Comparison of ENCODE assay signal across 12 mouse cellular contexts in the genomic region with DNA sequence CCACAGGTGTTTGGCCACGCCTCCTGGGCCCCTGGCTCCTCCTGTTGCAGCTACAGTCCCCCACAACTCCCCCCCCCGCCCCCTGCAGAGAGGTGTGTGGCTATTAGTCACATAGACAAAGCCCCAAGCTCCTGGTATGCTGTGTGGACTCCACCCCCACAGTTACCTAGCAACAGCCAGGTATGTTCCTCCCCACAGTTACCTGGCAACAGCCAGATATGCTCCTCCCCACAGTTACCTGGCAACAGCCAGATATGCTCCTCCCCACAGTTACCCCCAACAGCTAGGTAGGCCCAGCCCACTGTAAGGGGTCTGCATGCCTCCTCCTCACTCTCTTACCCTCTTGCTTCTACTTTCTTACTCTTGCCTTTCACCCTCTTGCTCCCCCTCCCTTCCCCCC. TPM values are rescaled to one million over a fixed set of nuclear protein-coding genes. Genes with fewer than 3 reads are reported as not detected.
DNase-seq lines count a peak whose midpoint lies in the region; ATAC-seq lines count a peak whose summit lies in the region.
"Had no signal": no experiment of that assay in that cellular context is flagged by ENCODE, and none has a peak within 500 bp of the region (broad histone marks: within the 10 kb centered on the region; RNA-seq: fewer than 3 reads in every experiment).

No protein-coding gene starts in this region.

- ATAC-seq in neural tube, embryonic 11.5 days (ENCODE audit: insufficient read depth, low FRiP score, low TSS enrichment) = no peak
- peak; percentile 66; the same call in 1 of the 2 replicates for ATAC-seq in embryonic facial prominence, embryonic 14.5 days (ENCODE audit: low read depth)
- ATAC-seq in limb, embryonic 11.5 days (ENCODE audit: insufficient number of reproducible peaks, low FRiP score, low TSS enrichment, low read depth) = 0 out of 2 replicates have a peak, but pooled peaks have one; percentile 21

- H3K9me3 ChIP-seq in neural tube, embryonic 11.5 days (ENCODE audit: control insufficient read depth, low read length) = no peaks in the 10 kb centered on the region
- no peaks in the 10 kb centered on the region for H3K9me3 ChIP-seq in embryonic facial prominence, embryonic 14.5 days (ENCODE audit: control insufficient read depth, low read length)
- no peaks in the 10 kb centered on the region for H3K9me3 ChIP-seq in limb, embryonic 11.5 days (ENCODE audit: control insufficient read depth, low read length)
- H3K9me3 ChIP-seq: G1E; liver, embryonic 13.5 days had no signal

- no peaks in the 10 kb centered on the region for H3K27me3 ChIP-seq in neural tube, embryonic 11.5 days (ENCODE audit: control insufficient read depth, insufficient read depth, low read length)
- no peaks in the 10 kb centered on the region for H3K27me3 ChIP-seq in embryonic facial prominence, embryonic 14.5 days (replicated peaks; ENCODE audit: control insufficient read depth, insufficient read depth, low read length)
- H3K27me3 ChIP-seq in limb, embryonic 11.5 days (ENCODE audit: control insufficient read depth, insufficient read depth, low read length) = no peaks in the 10 kb centered on the region
- H3K27me3 ChIP-seq: liver, embryonic 13.5 days had no signal

- H3K27ac ChIP-seq in neural tube, embryonic 11.5 days (ENCODE audit: low read depth, low read length) = no peak overlapping the region
- H3K27ac ChIP-seq in embryonic facial prominence, embryonic 14.5 days (replicated peaks; ENCODE audit: low read depth, low read length) = no peak overlapping the region
- H3K27ac ChIP-seq in limb, embryonic 11.5 days (replicated peaks; ENCODE audit: low read depth, low read length) = no peak overlapping the region
- H3K27ac ChIP-seq: gastrocnemius, adult 2 months; liver, embryonic 13.5 days had no signal

- H3K4me1 ChIP-seq in neural tube, embryonic 11.5 days (ENCODE audit: control insufficient read depth, insufficient read depth, low read length) = no peaks in the 10 kb centered on the region
- H3K4me1 ChIP-seq in embryonic facial prominence, embryonic 14.5 days (ENCODE audit: control insufficient read depth, insufficient read depth, low read length) = no peaks in the 10 kb centered on the region
- H3K4me1 ChIP-seq in limb, embryonic 11.5 days (ENCODE audit: control insufficient read depth, insufficient read depth, low read length) = no peaks in the 10 kb centered on the region
- H3K4me1 ChIP-seq: liver, embryonic 13.5 days had no signal

- H3K4me3 ChIP-seq in neural tube, embryonic 11.5 days (ENCODE audit: low read depth, low read length) = no peak overlapping the region
- no peak overlapping the region for H3K4me3 ChIP-seq in embryonic facial prominence, embryonic 14.5 days (ENCODE audit: low read depth, low read length)
- no peak overlapping the region for H3K4me3 ChIP-seq in limb, embryonic 11.5 days (ENCODE audit: low read depth, low read length)
- H3K4me3 ChIP-seq: gastrocnemius, adult 2 months; liver, embryonic 13.5 days had no signal

- peak; percentile 33 for DNase-seq in neural tube, embryonic 11.5 days (ENCODE audit: low spot score)
- no peak for DNase-seq in neural tube, embryonic 10.5 days (ENCODE audit: extremely low spot score, low spot score)
- DNase-seq in embryonic facial prominence, embryonic 14.5 days (ENCODE audit: low spot score) = peak; percentile 45
- DNase-seq in limb, embryonic 11.5 days (ENCODE audit: low spot score) = no peak
- DNase-seq in cerebellum, adult 9-10 months = no peak
- no peak for DNase-seq in urinary bladder, postnatal 4 days (ENCODE audit: low spot score in 2 of 2)
- no peak for DNase-seq in thymus, postnatal 4 days
- DNase-seq: gastrocnemius, adult 2 months; liver, embryonic 13.5 days; right cerebral cortex, postnatal 14 days had no signal

- H3K9ac ChIP-seq in neural tube, embryonic 11.5 days (ENCODE audit: low read length) = no peak overlapping the region
- no peak overlapping the region for H3K9ac ChIP-seq in embryonic facial prominence, embryonic 14.5 days (ENCODE audit: low read depth, low read length)
- no peak overlapping the region for H3K9ac ChIP-seq in limb, embryonic 11.5 days (ENCODE audit: low read length)
- H3K9ac ChIP-seq: liver, embryonic 13.5 days had no signal

- WGBS in neural tube, embryonic 11.5 days = 0% methylated on average over 2 of the region's 2 CpGs
- no CpG with 5 or more reads among the region's 2 CpGs for WGBS in embryonic facial prominence, embryonic 14.5 days
- 0% methylated on average over 1 of the region's 2 CpGs for WGBS in limb, embryonic 11.5 days

- H3K36me3 ChIP-seq in neural tube, embryonic 11.5 days (ENCODE audit: control insufficient read depth, insufficient read depth, low read length) = no peaks in the 10 kb centered on the region
- H3K36me3 ChIP-seq in embryonic facial prominence, embryonic 14.5 days (ENCODE audit: control insufficient read depth, insufficient read depth, low read length) = no peaks in the 10 kb centered on the region
- no peaks in the 10 kb centered on the region for H3K36me3 ChIP-seq in limb, embryonic 11.5 days (ENCODE audit: control insufficient read depth, insufficient read depth, low read length)
- H3K36me3 ChIP-seq: G1E; liver, embryonic 13.5 days had no signal

- no peak overlapping the region for H3K4me2 ChIP-seq in neural tube, embryonic 11.5 days (ENCODE audit: low read depth)
- H3K4me2 ChIP-seq in embryonic facial prominence, embryonic 14.5 days (ENCODE audit: low read depth, low read length) = no peak overlapping the region
- H3K4me2 ChIP-seq in limb, embryonic 11.5 days (ENCODE audit: low read depth, severe bottlenecking) = no peak overlapping the region
- H3K4me2 ChIP-seq: liver, embryonic 13.5 days had no signal

RNA-seq across cellular contexts. Expression of a gene that starts 11.8 kb away (rescaled TPM):
- not detected in 2 replicates for polyA plus RNA-seq in neural tube, embryonic 11.5 days (2014; fragmentation: Nextera tagmentation; extraction: Ambion mirVana)
- polyA plus RNA-seq in embryonic facial prominence, embryonic 14.5 days (2014; fragmentation: Nextera tagmentation; extraction: Ambion mirVana) = 0.22 TPM in 1 of 2 replicates, not detected in the other
- not detected in 2 replicates for polyA plus RNA-seq in limb, embryonic 11.5 days (2014; fragmentation: Nextera tagmentation; extraction: Ambion mirVana)
- polyA plus RNA-seq: G1E; liver, embryonic 13.5 days; thymus, postnatal 0 days had no signal

RNA-seq across cellular contexts. Expression of a gene that starts 54.3 kb away (rescaled TPM):
- 10.8 and 12.0 TPM in 2 replicates for polyA plus RNA-seq in neural tube, embryonic 11.5 days (2014; fragmentation: Nextera tagmentation; extraction: Ambion mirVana)
- 7.1 and 7.5 TPM in 2 replicates for polyA plus RNA-seq in embryonic facial prominence, embryonic 14.5 days (2014; fragmentation: Nextera tagmentation; extraction: Ambion mirVana)
- 7.1 and 7.3 TPM in 2 replicates for polyA plus RNA-seq in limb, embryonic 11.5 days (2014; fragmentation: Nextera tagmentation; extraction: Ambion mirVana)

Comparison
In these comparisons a context has a peak if more than half of its experiments do, and no peak if none do; other contexts are left out.
1. DNase-seq: peak in neural tube, embryonic 11.5 days (single experiment) and embryonic facial prominence, embryonic 14.5 days (single experiment); none in neural tube, embryonic 10.5 days (single experiment), limb, embryonic 11.5 days (single experiment), cerebellum, adult 9-10 months (single experiment), urinary bladder, postnatal 4 days (0 of 2) and thymus, postnatal 4 days (single experiment).